Mouse (Mus musculus): Measurements from ENCODE around the gene Pcnx2. TPM values are rescaled to one million over a fixed set of nuclear protein-coding genes. Genes with fewer than 3 reads are reported as not detected.

The Pcnx2 gene
- polyA plus RNA-seq, 1 experiment from 2014 or later: 7.5 TPM

DNA sequence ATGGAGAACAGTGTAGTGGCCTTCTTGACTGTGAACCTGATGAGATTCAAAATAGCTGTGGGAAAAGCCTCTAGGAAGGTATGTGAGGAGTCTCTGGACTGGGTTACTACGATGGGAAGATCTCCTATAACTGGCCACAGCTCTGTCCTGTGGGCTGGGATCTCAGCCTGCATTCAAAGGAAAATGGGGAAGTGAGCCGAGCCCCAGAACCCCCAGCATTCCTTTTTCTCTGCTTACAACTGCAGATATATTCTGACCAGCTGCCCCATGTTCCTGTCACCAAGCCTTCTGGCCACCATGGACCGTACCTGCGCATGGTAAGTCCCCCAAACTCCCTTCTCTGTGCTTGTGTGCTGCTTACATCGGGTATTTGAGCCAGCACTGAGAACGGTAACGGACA, 168.4 kb downstream of the Pcnx2 start, which contains the start of gene Ntpcr:
Gene Ntpcr (plus strand): TSS at position 218 of the 400 bp plus-strand sequence.
- Histone ChIP-seq H3K27ac (ENCODE audit: low read depth, low read length) (no peak within 1 kb of the TSS), H3K4me3 (ENCODE audit: low read depth, low read length) (no peak within 1 kb of the TSS), H3K4me1 (ENCODE audit: control insufficient read depth, insufficient read depth, low read length) (peaks cover 3% of the 10 kb centered on the region; the same call in 1 of the 2 replicates), H3K9ac (replicated peaks; ENCODE audit: low read depth, low read length) (no peak within 1 kb of the TSS), H3K9me3 (ENCODE audit: control insufficient read depth, low read length) (no peaks in the 10 kb centered on the region), H3K4me2 (ENCODE audit: low read depth, low read length) (no peak within 1 kb of the TSS), H3K36me3 (ENCODE audit: control insufficient read depth, insufficient read depth, low read length) (no peaks in the 10 kb centered on the region), H3K27me3 (ENCODE audit: control insufficient read depth, insufficient read depth, low read length) (no peaks in the 10 kb centered on the region)
- no peak for ATAC-seq (ENCODE audit: low read depth)
- 86% methylated on average over 7 of the region's 7 CpGs for WGBS

- 74% methylated on average over 8 of the region's 8 CpGs for WGBS
- no peaks in the 10 kb centered on the region for H3K36me3 ChIP-seq (ENCODE audit: control insufficient read depth, insufficient read depth, low read length)
- no peak overlapping the region for H3K9ac ChIP-seq (replicated peaks; ENCODE audit: low read depth, low read length)
- no peak overlapping the region for H3K4me3 ChIP-seq (ENCODE audit: low read depth, low read length)
- no peaks in the 10 kb centered on the region for H3K9me3 ChIP-seq (ENCODE audit: control insufficient read depth, low read length)
- H3K4me2 ChIP-seq (ENCODE audit: low read depth, low read length): no peak overlapping the region
- no peak overlapping the region for H3K27ac ChIP-seq (ENCODE audit: low read depth, low read length)
- no peaks in the 10 kb centered on the region for H3K27me3 ChIP-seq (ENCODE audit: control insufficient read depth, insufficient read depth, low read length)
- ATAC-seq (ENCODE audit: low read depth): no peak
- no peaks in the 10 kb centered on the region for H3K4me1 ChIP-seq (ENCODE audit: control insufficient read depth, insufficient read depth, low read length)
Observed at GRCm38 (mm10) chr8:125727797-125728196, 170.3 kb downstream of the Pcnx2 start.

DNA sequence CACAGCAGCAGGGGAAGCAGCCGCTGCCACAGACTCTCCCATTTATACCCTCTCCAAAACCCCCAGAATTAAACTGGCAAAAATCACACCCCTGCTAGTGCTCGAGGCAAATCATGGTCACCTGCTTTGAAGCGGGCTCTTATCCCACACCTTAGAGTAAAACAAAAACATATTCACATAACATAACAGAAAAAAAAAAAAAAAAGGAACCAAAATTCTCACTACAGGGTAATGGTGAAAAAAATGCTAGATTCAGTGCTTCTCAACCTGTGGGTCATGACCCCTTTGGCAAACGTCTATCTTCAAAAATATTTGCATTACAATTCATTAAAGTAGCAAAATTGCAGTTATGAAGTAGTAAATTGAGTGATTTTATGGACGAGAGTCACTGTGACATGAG, 171.1 kb downstream of the Pcnx2 start:
- Histone ChIP-seq H3K9me3 (ENCODE audit: control insufficient read depth, low read length) (no peaks in the 10 kb centered on the region), H3K9ac (replicated peaks; ENCODE audit: low read depth, low read length) (no peak overlapping the region)
- 86% methylated on average over 5 of the region's 5 CpGs for WGBS

DNA sequence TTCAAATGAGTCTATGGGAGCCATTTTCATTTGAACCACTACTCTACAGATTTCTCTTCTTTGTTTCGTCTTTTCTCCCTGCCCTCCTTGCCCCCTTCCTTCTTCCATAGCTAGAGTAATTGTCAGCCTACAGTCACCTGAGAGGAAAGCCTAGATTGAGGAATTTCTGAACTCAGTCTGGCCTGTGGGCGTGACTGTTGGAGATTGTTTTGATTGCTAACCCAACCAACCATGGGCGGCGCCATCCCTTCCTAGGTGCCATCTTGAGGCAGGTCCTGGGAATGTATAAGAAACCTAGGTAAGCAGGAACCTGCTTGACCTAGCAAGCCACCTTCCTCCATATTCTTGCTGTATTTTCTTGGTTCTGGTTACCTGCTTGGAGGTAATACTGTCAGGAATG, 172.0 kb downstream of the Pcnx2 start:
- Histone ChIP-seq H3K36me3 (ENCODE audit: control insufficient read depth, insufficient read depth, low read length) (no peaks in the 10 kb centered on the region), H3K27ac (ENCODE audit: low read depth, low read length) (no peak overlapping the region), H3K4me3 (ENCODE audit: low read depth, low read length) (no peak overlapping the region), H3K9ac (replicated peaks; ENCODE audit: low read depth, low read length) (no peak overlapping the region), H3K4me2 (ENCODE audit: low read depth, low read length) (no peak overlapping the region), H3K27me3 (ENCODE audit: control insufficient read depth, insufficient read depth, low read length) (no peaks in the 10 kb centered on the region), H3K9me3 (ENCODE audit: control insufficient read depth, low read length) (no peaks in the 10 kb centered on the region), H3K4me1 (ENCODE audit: control insufficient read depth, insufficient read depth, low read length) (no peaks in the 10 kb centered on the region)
- 94% methylated on average over 4 of the region's 4 CpGs for WGBS
- no peak for ATAC-seq (ENCODE audit: low read depth)

More for the DNA sequence above, 171.1 kb downstream of the Pcnx2 start:
- H3K4me3 ChIP-seq (ENCODE audit: low read depth, low read length): no peak overlapping the region
- no peak overlapping the region for H3K4me2 ChIP-seq (ENCODE audit: low read depth, low read length)
- ATAC-seq (ENCODE audit: low read depth): no peak
- no peak overlapping the region for H3K27ac ChIP-seq (ENCODE audit: low read depth, low read length)
- H3K4me1 ChIP-seq (ENCODE audit: control insufficient read depth, insufficient read depth, low read length): no peaks in the 10 kb centered on the region
- H3K27me3 ChIP-seq (ENCODE audit: control insufficient read depth, insufficient read depth, low read length): no peaks in the 10 kb centered on the region
- no peaks in the 10 kb centered on the region for H3K36me3 ChIP-seq (ENCODE audit: control insufficient read depth, insufficient read depth, low read length)

- Histone ChIP-seq H3K27ac (ENCODE audit: low read depth, low read length) (no peak overlapping the region), H3K4me2 (ENCODE audit: low read depth, low read length) (no peak overlapping the region), H3K36me3 (ENCODE audit: control insufficient read depth, insufficient read depth, low read length) (no peaks in the 10 kb centered on the region), H3K27me3 (ENCODE audit: control insufficient read depth, insufficient read depth, low read length) (no peaks in the 10 kb centered on the region), H3K4me1 (ENCODE audit: control insufficient read depth, insufficient read depth, low read length) (no peaks in the 10 kb centered on the region), H3K4me3 (ENCODE audit: low read depth, low read length) (no peak overlapping the region), H3K9ac (replicated peaks; ENCODE audit: low read depth, low read length) (no peak overlapping the region), H3K9me3 (ENCODE audit: control insufficient read depth, low read length) (no peaks in the 10 kb centered on the region)
- WGBS: 81% methylated on average over 6 of the region's 6 CpGs
- no peak for ATAC-seq (ENCODE audit: low read depth)
Observed at GRCm38 (mm10) chr8:125725037-125725820, 172.9 kb downstream of the Pcnx2 start.

DNA sequence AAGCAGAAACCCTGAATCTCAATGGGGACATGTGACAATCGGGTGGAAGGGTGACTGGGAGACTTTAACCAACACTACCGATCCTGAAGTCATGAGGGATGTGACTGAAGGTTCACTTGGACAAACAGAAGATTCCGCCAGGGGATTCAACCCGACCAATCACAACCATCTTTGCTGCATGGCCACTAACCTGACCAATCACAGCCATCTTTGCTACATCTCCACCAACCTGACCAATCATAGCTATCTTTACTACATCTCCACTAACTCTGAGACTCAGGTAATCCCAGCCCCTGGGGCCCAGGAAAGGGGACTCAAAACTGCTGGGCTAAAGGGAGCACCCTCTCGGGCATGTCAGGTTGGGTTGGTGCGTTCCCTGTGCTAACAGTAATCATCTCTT, 174.7 kb downstream of the Pcnx2 start:
- ATAC-seq (ENCODE audit: low read depth): no peak
- Histone ChIP-seq H3K4me3 (ENCODE audit: low read depth, low read length) (no peak overlapping the region), H3K4me2 (ENCODE audit: low read depth, low read length) (no peak overlapping the region), H3K36me3 (ENCODE audit: control insufficient read depth, insufficient read depth, low read length) (no peaks in the 10 kb centered on the region), H3K4me1 (ENCODE audit: control insufficient read depth, insufficient read depth, low read length) (no peaks in the 10 kb centered on the region), H3K27ac (ENCODE audit: low read depth, low read length) (no peak overlapping the region), H3K9me3 (ENCODE audit: control insufficient read depth, low read length) (no peaks in the 10 kb centered on the region), H3K27me3 (ENCODE audit: control insufficient read depth, insufficient read depth, low read length) (no peaks in the 10 kb centered on the region), H3K9ac (replicated peaks; ENCODE audit: low read depth, low read length) (no peak overlapping the region)
- WGBS: 92% methylated on average over 6 of the region's 6 CpGs

DNA sequence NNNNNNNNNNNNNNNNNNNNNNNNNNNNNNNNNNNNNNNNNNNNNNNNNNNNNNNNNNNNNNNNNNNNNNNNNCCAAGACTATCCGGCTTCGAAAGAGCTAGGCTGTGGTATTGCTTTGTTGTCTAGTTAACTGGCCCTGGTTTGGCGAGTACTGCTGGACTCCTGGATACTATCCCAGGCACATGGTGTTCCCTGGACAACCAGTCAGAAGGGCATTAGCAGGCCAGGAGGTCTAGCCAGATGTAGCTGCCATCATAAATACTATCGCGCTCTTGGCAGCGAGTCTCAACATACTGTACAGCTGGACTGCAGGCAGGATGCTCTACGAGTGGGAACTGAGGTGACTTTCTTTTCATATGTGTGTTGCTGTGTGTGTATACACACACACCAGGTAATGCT, 175.4 kb downstream of the Pcnx2 start:
- Histone ChIP-seq H3K9ac (replicated peaks; ENCODE audit: low read depth, low read length) (no peak overlapping the region), H3K9me3 (ENCODE audit: control insufficient read depth, low read length) (no peaks in the 10 kb centered on the region), H3K36me3 (ENCODE audit: control insufficient read depth, insufficient read depth, low read length) (no peaks in the 10 kb centered on the region), H3K4me3 (ENCODE audit: low read depth, low read length) (no peak overlapping the region), H3K27me3 (ENCODE audit: control insufficient read depth, insufficient read depth, low read length) (no peaks in the 10 kb centered on the region), H3K4me2 (ENCODE audit: low read depth, low read length) (no peak overlapping the region), H3K4me1 (ENCODE audit: control insufficient read depth, insufficient read depth, low read length) (no peaks in the 10 kb centered on the region), H3K27ac (ENCODE audit: low read depth, low read length) (no peak overlapping the region)
- WGBS: 80% methylated on average over 7 of the region's 7 CpGs
- no peak for ATAC-seq (ENCODE audit: low read depth)

GRCm38 (mm10) chr8:125718914-125719313, 179.2 kb downstream of the Pcnx2 start:
- Histone ChIP-seq H3K9me3 (ENCODE audit: control insufficient read depth, low read length) (no peaks in the 10 kb centered on the region), H3K27ac (ENCODE audit: low read depth, low read length) (no peak overlapping the region), H3K27me3 (ENCODE audit: control insufficient read depth, insufficient read depth, low read length) (no peaks in the 10 kb centered on the region), H3K4me1 (ENCODE audit: control insufficient read depth, insufficient read depth, low read length) (peaks cover 9% of the 10 kb centered on the region; the same call in 1 of the 2 replicates), H3K4me3 (ENCODE audit: low read depth, low read length) (no peak overlapping the region), H3K9ac (replicated peaks; ENCODE audit: low read depth, low read length) (no peak overlapping the region), H3K4me2 (ENCODE audit: low read depth, low read length) (no peak overlapping the region), H3K36me3 (ENCODE audit: control insufficient read depth, insufficient read depth, low read length) (no peaks in the 10 kb centered on the region)
- 67% methylated on average over 4 of the region's 4 CpGs for WGBS
- no peak for ATAC-seq (ENCODE audit: low read depth)

DNA sequence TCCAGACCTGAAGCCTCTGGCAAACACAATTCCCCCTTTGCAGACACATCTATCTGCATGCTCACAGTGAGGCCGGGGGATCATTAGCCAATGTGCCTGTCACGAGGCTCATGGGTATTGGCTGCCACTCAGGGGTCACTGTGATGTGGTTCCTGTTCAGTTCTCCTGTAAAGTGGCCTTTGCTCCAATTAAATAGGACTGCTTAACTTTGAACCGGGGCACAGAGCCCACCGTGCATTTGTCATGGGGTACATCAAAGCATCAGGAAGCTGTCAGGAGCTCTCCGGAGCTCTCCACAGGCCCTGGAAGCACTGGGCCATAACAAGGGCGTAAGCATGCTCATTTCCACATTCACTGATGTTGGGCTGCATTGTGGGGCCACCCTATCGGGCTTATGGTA, 181.5 kb downstream of the Pcnx2 start:
- H3K27ac ChIP-seq (ENCODE audit: low read depth, low read length): 0 out of 2 replicates have a peak overlapping the region, but pooled peaks have one; percentile 28
- H3K36me3 ChIP-seq (ENCODE audit: control insufficient read depth, insufficient read depth, low read length): no peaks in the 10 kb centered on the region
- H3K4me2 ChIP-seq (ENCODE audit: low read depth, low read length): no peak overlapping the region
- WGBS: 18% methylated on average over 7 of the region's 7 CpGs
- H3K9ac ChIP-seq (replicated peaks; ENCODE audit: low read depth, low read length): no peak overlapping the region
- H3K4me3 ChIP-seq (ENCODE audit: low read depth, low read length): no peak overlapping the region
- H3K4me1 ChIP-seq (ENCODE audit: control insufficient read depth, insufficient read depth, low read length): peaks cover 9% of the 10 kb centered on the region; the same call in 1 of the 2 replicates
- no peak for ATAC-seq (ENCODE audit: low read depth)
- H3K9me3 ChIP-seq (ENCODE audit: control insufficient read depth, low read length): no peaks in the 10 kb centered on the region
- no peaks in the 10 kb centered on the region for H3K27me3 ChIP-seq (ENCODE audit: control insufficient read depth, insufficient read depth, low read length)

All from neural tube, embryonic 14.5 days (tissue).